Mouse (Mus musculus): ENCODE measurements around the gene Inpp4b.

- TF ChIP-seq CTCF (IDR thresholded peaks at IDR 0.05; ENCODE audit: control insufficient read depth, insufficient read depth, insufficient read length) (no peak), FOSL1 (IDR thresholded peaks at IDR 0.05; ENCODE audit: insufficient read depth, low read length, poor library complexity, severe bottlenecking) (no peak), USF1 (IDR thresholded peaks at IDR 0.05; ENCODE audit: low read depth) (no peak), MYOD1 (IDR thresholded peaks at IDR 0.05; ENCODE audit: control insufficient read depth, insufficient read length, low read depth) (no peak)
Measured at GRCm38 (mm10) chr8:81798501-81798900, 456.1 kb downstream of the Inpp4b start.

Measured in C2C12 (cell line).